Mouse (Mus musculus) olfactory bulb, adult 2 months (tissue): ENCODE data around the gene Rab44.

Source experiments
- CTCF ChIP-seq: fragments of 200-500 bp; IDR thresholded peaks from 2 replicates; pipeline ENCODE4 v1.5.1; 2012; ENCODE audit warnings: low read depth, mild to moderate bottlenecking, low read length, moderate library complexity; ENCODE audit not compliant: insufficient read depth
- POLR2A ChIP-seq: fragments of 200-500 bp; IDR thresholded peaks from 2 replicates; pipeline ENCODE4 v1.6.1; 2012; ENCODE audit warnings: mild to moderate bottlenecking, low read depth, low read length, moderate library complexity; ENCODE audit not compliant: insufficient read depth

DNA sequence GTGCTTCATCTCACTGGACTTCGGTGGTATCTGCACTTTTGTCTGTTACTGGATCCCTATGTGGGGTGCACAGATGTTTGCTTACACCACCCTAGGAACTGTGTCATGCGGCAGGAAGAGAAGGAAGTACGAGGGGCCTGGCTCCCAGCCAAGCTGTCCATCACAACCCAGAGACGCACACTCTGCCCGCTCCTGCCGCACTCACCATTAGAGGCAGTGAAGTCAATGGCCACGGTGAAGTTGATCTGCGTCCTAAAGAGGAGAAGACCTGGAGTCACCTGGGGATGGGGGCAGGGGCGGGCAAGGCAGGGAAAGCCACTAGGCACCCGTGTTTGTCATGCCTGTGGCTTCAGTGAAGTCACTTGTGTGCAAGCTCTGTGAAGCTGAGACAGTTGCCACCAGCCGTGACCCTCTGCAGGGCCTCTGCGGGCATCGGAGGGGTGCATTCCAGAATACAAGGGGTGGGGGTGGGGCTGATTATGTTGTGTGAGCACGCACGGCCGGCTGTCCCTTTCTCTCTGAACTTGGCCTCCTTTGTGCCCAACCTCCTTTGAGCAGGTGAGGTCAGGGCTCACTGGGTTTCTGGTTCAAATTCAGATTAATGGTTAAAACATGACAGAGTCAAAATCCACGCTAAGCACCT lies 50.6 kb downstream of the Rab44 start:
- TF ChIP-seq CTCF (no peak), POLR2A (no peak)
